Mouse (Mus musculus) MEL (cell line): ENCODE measurements around the gene Tyk2. TPM values are rescaled to one million over a fixed set of nuclear protein-coding genes. Genes with fewer than 3 reads are reported as not detected.

Experiments
- DNase-seq: peaks from one replicate; pipeline ENCODE4 v3.0.0; 2011; ENCODE audit warnings: low read depth, low spot score
- H3K27ac ChIP-seq: 2 replicates; pipeline ENCODE4 v1.5.1; 2012; ENCODE audit warnings: low read depth, mild to moderate bottlenecking, control low read depth, low read length, moderate library complexity; ENCODE audit not compliant: control insufficient read depth
- H3K27me3 ChIP-seq, 2 experiments: fragments of 150-350 bp in 1 of 2; sonication (generic) in 1 of 2; 2 replicates each; pipeline ENCODE4 v1.6.1; 2012; ENCODE audit warnings: low read length in 2 of 2, mild to moderate bottlenecking in 2 of 2, improper control_type of control experiment in 1 of 2, moderate library complexity in 1 of 2; ENCODE audit not compliant: insufficient read depth in 2 of 2, control insufficient read depth in 1 of 2
- H3K36me3 ChIP-seq, 2 experiments: 2 replicates each; pipeline ENCODE4 v1.6.1; 2012 to 2014; ENCODE audit warnings: low read length in 2 of 2, improper control_type of control experiment in 1 of 2, inconsistent platforms in 1 of 2, mild to moderate bottlenecking in 1 of 2; ENCODE audit not compliant: insufficient read depth in 2 of 2, control insufficient read depth in 1 of 2
- H3K4me1 ChIP-seq, 2 experiments: fragments of 150-350 bp in 1 of 2; sonication (generic) in 1 of 2; 2 replicates each; pipeline ENCODE4 v1.6.1; 2012; ENCODE audit warnings: low read length in 2 of 2, improper control_type of control experiment in 1 of 2, mild to moderate bottlenecking in 1 of 2; ENCODE audit not compliant: insufficient read depth in 2 of 2, control insufficient read depth in 1 of 2
- H3K4me3 ChIP-seq, 2 experiments: fragments of 150-350 bp in 1 of 2; sonication (generic) in 1 of 2; 2 replicates each; pipeline ENCODE4 v1.5.1; 2012; ENCODE audit warnings: low read depth in 2 of 2, low read length in 2 of 2, mild to moderate bottlenecking in 2 of 2, moderate library complexity in 2 of 2, control low read depth in 1 of 2, improper control_type of control experiment in 1 of 2; ENCODE audit not compliant: control insufficient read depth in 1 of 2, insufficient read depth in 1 of 2
- H3K79me2 ChIP-seq: 2 replicates; pipeline ENCODE4 v1.6.1; 2012; ENCODE audit warnings: mild to moderate bottlenecking, low read length, moderate library complexity; ENCODE audit not compliant: control insufficient read depth, poor library complexity, insufficient read depth
- H3K9ac ChIP-seq: 2 replicates; pipeline ENCODE4 v1.6.1; 2012; ENCODE audit warnings: low read depth, mild to moderate bottlenecking, control low read depth, low read length, moderate library complexity; ENCODE audit not compliant: control insufficient read depth, poor library complexity, severe bottlenecking
- H3K9me3 ChIP-seq: fragments of 150-350 bp; sonication (generic); replicated peaks from 2 replicates; pipeline ENCODE4 v1.6.1; 2012; ENCODE audit warnings: mild to moderate bottlenecking, low read length, improper control_type of control experiment, moderate library complexity; ENCODE audit not compliant: insufficient read depth
- CHD1 ChIP-seq: IDR thresholded peaks from 2 replicates; pipeline ENCODE4 v1.6.1; 2012; ENCODE audit warnings: low read depth, mild to moderate bottlenecking, inconsistent platforms, low read length, improper control_type of control experiment
- CHD2 ChIP-seq: IDR thresholded peaks from 2 replicates; pipeline ENCODE4 v1.6.1; 2011; ENCODE audit warnings: low read length, improper control_type of control experiment
- CTCF ChIP-seq, 3 experiments: IDR thresholded peaks in 2 of 3; conservative IDR thresholded peaks in 1 of 3; 2 replicates each; pipeline ENCODE4 v1.5.1; 2011 to 2012; ENCODE audit warnings: low read length in 3 of 3, low read depth in 2 of 3, mild to moderate bottlenecking in 2 of 3, improper control_type of control experiment in 1 of 3, inconsistent platforms in 1 of 3, mixed read lengths in 1 of 3, moderate library complexity in 1 of 3; ENCODE audit not compliant: control insufficient read depth in 1 of 3, insufficient read depth in 1 of 3, poor library complexity in 1 of 3, severe bottlenecking in 1 of 3
- ELF1 ChIP-seq: IDR thresholded peaks from 2 replicates; pipeline ENCODE4 v1.6.1; 2014; ENCODE audit warnings: low read depth, mild to moderate bottlenecking, inconsistent platforms, low read length, improper control_type of control experiment, moderate library complexity
- EP300 ChIP-seq, 2 experiments: IDR thresholded peaks; 2 replicates each; pipeline ENCODE4 v1.6.1; 2011; ENCODE audit warnings: improper control_type of control experiment in 2 of 2, low read length in 2 of 2, low read depth in 1 of 2, mild to moderate bottlenecking in 1 of 2
- ETS1 ChIP-seq: IDR thresholded peaks from 2 replicates; pipeline ENCODE4 v1.6.1; 2012; ENCODE audit warnings: low read depth, mild to moderate bottlenecking, inconsistent platforms, low read length, improper control_type of control experiment, moderate library complexity
- GABPA ChIP-seq: IDR thresholded peaks from 2 replicates; pipeline ENCODE4 v1.6.1; 2012; ENCODE audit warnings: low read depth, mild to moderate bottlenecking, inconsistent platforms, low read length, improper control_type of control experiment, moderate library complexity
- GATA1 ChIP-seq: IDR thresholded peaks from 2 replicates; pipeline ENCODE4 v1.6.1; 2011; ENCODE audit warnings: low read depth, low read length, improper control_type of control experiment
- HCFC1 ChIP-seq: IDR thresholded peaks from 2 replicates; pipeline ENCODE4 v1.6.1; 2012; ENCODE audit warnings: low read depth, mild to moderate bottlenecking, inconsistent platforms, low read length, improper control_type of control experiment, moderate library complexity
- JUND ChIP-seq: IDR thresholded peaks from 2 replicates; pipeline ENCODE4 v1.6.1; 2011; ENCODE audit warnings: low read depth, mild to moderate bottlenecking, improper control_type of control experiment, low read length
- KAT2A ChIP-seq: conservative IDR thresholded peaks from 2 replicates; pipeline ENCODE4 v1.6.1; 2012; ENCODE audit warnings: low read depth, low read length, improper control_type of control experiment, inconsistent platforms
- MAX ChIP-seq: IDR thresholded peaks from 2 replicates; pipeline ENCODE4 v1.6.1; 2011; ENCODE audit warnings: low read length, improper control_type of control experiment
- MAZ ChIP-seq: IDR thresholded peaks from 2 replicates; pipeline ENCODE4 v1.6.1; 2012; ENCODE audit warnings: low read depth, mild to moderate bottlenecking, inconsistent platforms, low read length, improper control_type of control experiment
- MEF2A ChIP-seq: IDR thresholded peaks from 2 replicates; pipeline ENCODE4 v1.6.1; 2014; ENCODE audit warnings: low read depth, mild to moderate bottlenecking, inconsistent platforms, low read length, improper control_type of control experiment; ENCODE audit not compliant: poor library complexity, insufficient replicate concordance, severe bottlenecking; ENCODE audit errors: extremely low read depth
- MXI1 ChIP-seq: IDR thresholded peaks from 2 replicates; pipeline ENCODE4 v1.6.1; 2011; ENCODE audit warnings: mild to moderate bottlenecking, low read depth, low read length, improper control_type of control experiment
- MYB ChIP-seq: IDR thresholded peaks from 2 replicates; pipeline ENCODE4 v1.6.1; 2011; ENCODE audit warnings: mild to moderate bottlenecking, low read depth, low read length, improper control_type of control experiment
- MYC ChIP-seq: IDR thresholded peaks from 2 replicates; pipeline ENCODE4 v1.6.1; 2011; ENCODE audit warnings: low read depth, mild to moderate bottlenecking, low read length, improper control_type of control experiment, moderate library complexity
- NELFE ChIP-seq: IDR thresholded peaks from 2 replicates; pipeline ENCODE4 v1.6.1; 2011; ENCODE audit warnings: low read depth, low read length, improper control_type of control experiment
- NRF1 ChIP-seq: IDR thresholded peaks from 2 replicates; pipeline ENCODE4 v1.6.1; 2014; ENCODE audit warnings: low read depth, mild to moderate bottlenecking, inconsistent platforms, low read length, improper control_type of control experiment, moderate library complexity; ENCODE audit not compliant: poor library complexity, insufficient read depth, severe bottlenecking
- POLR2A ChIP-seq, 2 experiments: IDR thresholded peaks; 2 replicates each; pipeline ENCODE4 v1.6.1; 2011 to 2012; ENCODE audit warnings: low read length in 2 of 2, mild to moderate bottlenecking in 2 of 2, control low read depth in 1 of 2, improper control_type of control experiment in 1 of 2, low read depth in 1 of 2, moderate library complexity in 1 of 2; ENCODE audit not compliant: control insufficient read depth in 1 of 2, insufficient read depth in 1 of 2, poor library complexity in 1 of 2
- POLR2AphosphoS2 ChIP-seq: IDR thresholded peaks from 2 replicates; pipeline ENCODE4 v1.6.1; 2011; ENCODE audit warnings: low read length, improper control_type of control experiment
- RCOR1 ChIP-seq: IDR thresholded peaks from 2 replicates; pipeline ENCODE4 v1.6.1; 2012; ENCODE audit warnings: low read depth, mild to moderate bottlenecking, inconsistent platforms, low read length, improper control_type of control experiment
- SIN3A ChIP-seq: IDR thresholded peaks from 2 replicates; pipeline ENCODE4 v1.6.1; 2012; ENCODE audit warnings: low read length, improper control_type of control experiment, inconsistent platforms
- TAL1 ChIP-seq: IDR thresholded peaks from 2 replicates; pipeline ENCODE4 v1.6.1; 2012; ENCODE audit warnings: mild to moderate bottlenecking, inconsistent platforms, low read length, moderate library complexity, mixed read lengths
- TCF12 ChIP-seq: IDR thresholded peaks from 2 replicates; pipeline ENCODE4 v1.6.1; 2014; ENCODE audit warnings: low read depth, mild to moderate bottlenecking, inconsistent platforms, low read length, improper control_type of control experiment, moderate library complexity
- UBTF ChIP-seq: IDR thresholded peaks from 2 replicates; pipeline ENCODE4 v1.6.1; 2012; ENCODE audit warnings: low read depth, mild to moderate bottlenecking, inconsistent platforms, low read length, improper control_type of control experiment, moderate library complexity, borderline replicate concordance; ENCODE audit not compliant: insufficient read depth
- USF1 ChIP-seq: IDR thresholded peaks from 2 replicates; pipeline ENCODE4 v1.6.1; 2014; ENCODE audit warnings: low read depth, mild to moderate bottlenecking, inconsistent platforms, low read length, improper control_type of control experiment, moderate library complexity
- USF2 ChIP-seq, 2 experiments: IDR thresholded peaks; 2 replicates each; pipeline ENCODE4 v1.6.1; 2011 to 2012; ENCODE audit warnings: improper control_type of control experiment in 2 of 2, low read length in 2 of 2, borderline replicate concordance in 1 of 2, inconsistent platforms in 1 of 2, low read depth in 1 of 2, mild to moderate bottlenecking in 1 of 2; ENCODE audit not compliant: insufficient read depth in 1 of 2
- ZKSCAN1 ChIP-seq: IDR thresholded peaks from 2 replicates; pipeline ENCODE4 v1.6.1; 2012; ENCODE audit warnings: low read depth, mild to moderate bottlenecking, inconsistent platforms, low read length, improper control_type of control experiment, moderate library complexity
- ZMIZ1 ChIP-seq: IDR thresholded peaks from 2 replicates; pipeline ENCODE4 v1.6.1; 2012; ENCODE audit warnings: low read depth, mild to moderate bottlenecking, inconsistent platforms, low read length, improper control_type of control experiment, moderate library complexity
- ZNF384 ChIP-seq: IDR thresholded peaks from 2 replicates; pipeline ENCODE4 v1.6.1; 2012; ENCODE audit warnings: low read depth, mild to moderate bottlenecking, inconsistent platforms, low read length, improper control_type of control experiment
- polyA plus RNA-seq, 2 experiments: library from polyadenylated mRNA; stranded (reverse) in 1 of 2; unstranded in 1 of 2; fragments of >175 nt in 1 of 2; fragments of >200 nt in 1 of 2; gene quantifications; 2 replicates each; pipeline versions ENCODE4 v1.2.1 to v1.2.4; 2012; ENCODE audit warnings: low replicate concordance in 2 of 2, low read depth in 1 of 2; ENCODE audit not compliant: insufficient read length in 2 of 2, insufficient read depth in 1 of 2, missing spikeins in 1 of 2
- total RNA-seq: library from RNA; depleted of rRNA; stranded (reverse); fragments of 300-350 nt; gene quantifications from 2 replicates; pipeline ENCODE4 v1.2.3, GENCODE M21; 2012

The Tyk2 gene
- total and polyA plus RNA-seq, 3 experiments, result 43.8 to 63.3 TPM; not detected in 1

DNA sequence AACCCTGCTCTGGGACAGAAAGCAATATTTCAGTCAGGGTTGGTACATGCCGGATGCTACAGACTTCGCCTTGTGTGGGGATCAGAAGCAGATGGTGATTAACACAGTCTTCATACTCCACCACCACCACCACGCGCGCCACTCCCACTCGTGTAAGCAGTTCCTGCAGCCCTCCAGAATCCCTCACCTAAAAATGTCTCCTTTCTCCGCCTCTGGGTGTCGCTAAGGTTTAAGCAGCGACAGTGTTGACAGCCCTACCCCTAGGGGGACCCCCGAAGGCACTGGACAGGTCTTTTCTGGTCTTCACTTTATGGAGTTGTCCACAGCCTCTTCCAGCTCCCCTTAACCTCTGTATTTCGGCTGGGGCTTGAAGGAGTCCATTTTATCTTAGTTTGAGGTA, 21.7 kb upstream of the Tyk2 start (continued):
- TF ChIP-seq CHD1 (no peak), NRF1 (no peak), SIN3A (peak; percentile 58; the same call in 1 of the 2 replicates), HCFC1 (no peak), JUND (no peak), UBTF (no peak), MYC (no peak; the same call in 1 of the 2 replicates), ZMIZ1 (no peak), ETS1 (no peak)

DNA sequence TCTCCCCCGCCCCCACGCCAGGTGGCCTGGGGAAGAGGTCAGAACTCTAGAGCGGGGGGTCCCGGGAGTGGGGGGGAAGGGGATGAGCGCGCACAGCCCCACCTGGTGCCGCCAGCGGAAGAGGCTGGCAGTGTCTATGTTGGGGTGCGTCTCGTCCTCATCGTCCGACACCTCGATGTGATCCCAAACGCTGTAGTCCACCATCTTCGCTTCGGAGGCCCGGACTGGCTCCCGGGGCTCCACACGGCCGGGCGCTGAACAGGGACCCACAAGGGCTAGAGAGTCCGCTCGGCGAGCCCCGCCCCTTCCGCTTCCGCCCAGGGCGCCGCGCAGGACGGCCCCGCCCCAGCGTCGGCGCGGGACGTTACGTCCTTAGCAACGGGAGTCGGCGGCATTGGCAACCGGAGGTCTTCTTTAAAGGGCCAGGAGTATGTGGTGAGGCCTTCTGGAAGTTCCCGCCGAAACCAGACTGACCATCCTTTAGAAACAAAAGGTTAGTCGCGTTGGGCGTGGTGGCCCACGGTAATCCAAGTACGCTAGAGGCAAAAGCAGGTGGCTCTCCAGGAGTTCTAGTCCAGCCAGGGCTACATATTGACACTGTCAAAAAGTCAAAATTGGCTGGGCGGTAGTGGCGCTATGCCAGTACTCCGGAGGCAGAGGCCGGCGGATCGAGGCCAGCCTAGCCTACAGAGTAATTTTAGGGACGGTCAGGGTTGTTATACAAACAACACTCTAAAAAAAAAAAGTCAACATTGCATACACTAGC, 18.8 kb upstream of the Tyk2 start, which contains the start of gene Cdc37:
TSS of gene Cdc37 (minus strand) at position 329 of the 766 bp plus-strand sequence.
- DNase-seq, result peak; percentile 100
- H3K36me3 ChIP-seq, result peaks cover 19 to 39% of the 10 kb centered on the region in 2 experiments
- H3K79me2 ChIP-seq, result peaks cover 52% of the 10 kb centered on the region
- peak within 1 kb of the TSS; percentile 79 for H3K9ac ChIP-seq
- H3K27me3 ChIP-seq, result no peaks in the 10 kb centered on the region
- peaks cover 30 to 46% of the 10 kb centered on the region in 2 experiments for H3K4me1 ChIP-seq
- H3K9me3 ChIP-seq, result no peaks in the 10 kb centered on the region
- H3K27ac ChIP-seq, result peak within 1 kb of the TSS; percentile 77
- peak within 1 kb of the TSS; percentile 63 to 92 for H3K4me3 ChIP-seq
- TF ChIP-seq KAT2A (peak; percentile 68; the same call in 1 of the 2 replicates), TAL1 (no peak), POLR2A (IDR thresholded peaks at IDR 0.05; ENCODE audit: control insufficient read depth in 1 of 2, insufficient read depth in 1 of 2, low read depth in 1 of 2, low read length in 2 of 2, poor library complexity in 1 of 2) (peak in 1 of 2 experiments; percentile 98; a peak in 2 of 4 replicates), EP300 (IDR thresholded peaks at IDR 0.05; ENCODE audit: low read depth in 1 of 2, low read length in 2 of 2) (peak in 1 of 2 experiments; percentile 55; a peak in 2 of 4 replicates), NRF1 (peak; percentile 68), ETS1 (peak; percentile 34), USF1 (peak; percentile 12; the same call in 1 of the 2 replicates), ELF1 (peak; percentile 96), ZMIZ1 (peak; percentile 93; the same call in 1 of the 2 replicates), RCOR1 (peak; percentile 48; the same call in 1 of the 2 replicates), CHD2 (peak; percentile 80; the same call in 1 of the 2 replicates), UBTF (peak; percentile 61; the same call in 1 of the 2 replicates), SIN3A (peak; percentile 100), MAZ (peak; percentile 78), MYB (0 out of 2 replicates have a peak, but pooled peaks have one; percentile 32), MYC (no peak), MXI1 (peak; percentile 97), ZNF384 (no peak; the same call in 1 of the 2 replicates), TCF12 (peak; percentile 77), USF2 (IDR thresholded peaks at IDR 0.05; ENCODE audit: borderline replicate concordance in 1 of 2, insufficient read depth in 1 of 2, low read depth in 1 of 2, low read length in 2 of 2) (no peak), POLR2AphosphoS2 (peak; percentile 98), MEF2A (no peak), MAX (no peak; the same call in 1 of the 2 replicates), CTCF (IDR thresholded peaks at IDR 0.05 in 2 of 3, conservative IDR thresholded peaks at IDR 0.05 in 1 of 3; ENCODE audit: control insufficient read depth in 1 of 3, insufficient read depth in 1 of 3, low read depth in 2 of 3, low read length in 3 of 3, poor library complexity in 1 of 3, severe bottlenecking in 1 of 3) (no peak; a peak in 1 of 6 replicates), CHD1 (0 out of 2 replicates have a peak, but pooled peaks have one; percentile 75), GABPA (no peak), ZKSCAN1 (no peak), GATA1 (no peak), NELFE (peak; percentile 99)
